Mouse (Mus musculus): Measurements from ENCODE around the gene Zscan20. TPM values are rescaled to one million over a fixed set of nuclear protein-coding genes. Genes with fewer than 3 reads are reported as not detected.
A peak's percentile ranks its signal among the peaks of the same experiment; 100 is the strongest.
"Not testable (repeated sequence)": the region's sequence is repeated elsewhere in the genome, so short reads cannot be mapped to it uniquely, and the experiment has no call there.

Gene Zscan20
- total RNA-seq, 4 experiments from 2014 or later, result 6.2 to 11.9 (median 8.5) TPM

DNA sequence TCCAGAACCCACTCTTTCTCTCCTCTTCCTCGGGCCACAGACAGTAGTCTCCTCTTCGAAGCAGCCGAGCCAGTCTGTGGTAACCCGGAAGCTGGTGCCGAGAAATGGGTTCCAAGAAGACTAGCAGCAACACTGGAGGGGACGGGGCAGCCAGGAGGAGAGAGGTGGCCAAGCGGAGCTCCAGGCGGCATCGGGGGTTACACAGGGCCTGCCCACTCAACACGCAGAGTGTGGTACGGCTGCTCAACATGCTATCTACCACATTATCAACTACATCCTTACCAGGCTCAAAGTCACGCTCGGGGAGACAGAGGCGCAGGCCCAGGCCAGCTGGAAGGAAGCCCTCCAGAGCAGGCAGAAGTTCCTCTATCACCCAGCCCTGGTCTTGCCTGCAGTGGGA, 5.9 kb upstream of the Zscan20 start:
- DNase-seq (ENCODE audit: low spot score in 2 of 2), result no peak

DNA sequence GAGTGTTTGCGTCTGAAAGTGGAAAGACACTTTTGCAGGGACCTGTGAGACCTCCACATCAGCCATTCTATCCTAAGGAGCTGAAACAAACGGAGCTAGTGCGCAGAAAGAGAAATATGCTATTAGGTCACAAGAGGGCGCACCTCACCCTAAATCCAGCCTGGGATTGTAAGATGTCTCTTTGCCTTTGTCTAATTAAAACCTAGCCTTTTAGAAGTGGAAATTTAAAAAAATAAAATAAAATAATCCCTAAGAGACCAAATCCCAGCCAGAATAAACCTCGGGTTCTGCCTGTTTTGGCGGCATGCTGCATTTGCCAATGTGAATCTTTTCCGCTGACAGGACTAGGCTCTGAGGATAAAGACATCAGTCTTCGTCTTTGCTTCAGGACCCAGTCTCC, 3.4 kb upstream of the Zscan20 start:
- DNase-seq (ENCODE audit: low spot score in 2 of 2), result no peak

DNA sequence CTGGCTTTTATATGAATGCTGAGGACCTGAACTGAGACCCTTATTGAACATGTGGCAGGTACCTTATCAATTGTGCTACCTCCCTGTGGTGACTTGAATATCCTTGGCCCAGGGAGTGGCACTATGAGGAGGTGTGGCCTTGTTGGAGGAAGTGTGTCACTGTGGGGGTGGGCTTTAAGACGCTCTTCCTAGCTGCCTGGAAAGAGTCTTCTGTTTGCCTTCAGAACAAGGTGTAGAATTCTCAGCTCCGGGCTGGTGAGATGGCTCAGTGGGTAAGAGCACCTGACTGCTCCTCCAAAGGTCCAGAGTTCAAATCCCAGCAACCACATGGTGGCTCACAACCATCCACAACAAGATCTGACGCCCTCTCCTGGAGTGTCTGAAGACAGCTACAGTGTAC, 1.8 kb upstream of the Zscan20 start:
- DNase-seq (ENCODE audit: low spot score in 2 of 2), result not testable (repeated sequence)

DNA sequence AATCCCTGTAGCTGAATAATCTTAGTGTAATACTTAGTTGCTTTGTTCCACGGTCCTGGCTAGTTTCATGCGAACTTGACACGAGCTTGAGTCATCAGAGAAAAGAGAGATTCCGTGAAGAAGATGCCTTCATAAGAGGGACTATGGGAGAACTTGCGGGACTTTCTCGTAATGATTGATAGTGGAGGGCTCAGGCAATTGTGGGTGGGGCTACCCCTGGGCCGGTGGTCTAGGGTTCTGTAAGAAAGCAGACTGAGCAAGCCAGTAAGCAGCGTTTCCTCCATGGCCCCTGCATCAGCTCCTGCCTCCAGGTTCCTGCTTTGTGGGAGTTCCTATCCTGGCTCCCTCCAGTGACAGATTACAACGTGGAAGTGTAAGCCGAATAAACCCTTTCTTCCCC, 808 bp upstream of the Zscan20 start:
- DNase-seq (ENCODE audit: low spot score in 2 of 2), result no peak

DNA sequence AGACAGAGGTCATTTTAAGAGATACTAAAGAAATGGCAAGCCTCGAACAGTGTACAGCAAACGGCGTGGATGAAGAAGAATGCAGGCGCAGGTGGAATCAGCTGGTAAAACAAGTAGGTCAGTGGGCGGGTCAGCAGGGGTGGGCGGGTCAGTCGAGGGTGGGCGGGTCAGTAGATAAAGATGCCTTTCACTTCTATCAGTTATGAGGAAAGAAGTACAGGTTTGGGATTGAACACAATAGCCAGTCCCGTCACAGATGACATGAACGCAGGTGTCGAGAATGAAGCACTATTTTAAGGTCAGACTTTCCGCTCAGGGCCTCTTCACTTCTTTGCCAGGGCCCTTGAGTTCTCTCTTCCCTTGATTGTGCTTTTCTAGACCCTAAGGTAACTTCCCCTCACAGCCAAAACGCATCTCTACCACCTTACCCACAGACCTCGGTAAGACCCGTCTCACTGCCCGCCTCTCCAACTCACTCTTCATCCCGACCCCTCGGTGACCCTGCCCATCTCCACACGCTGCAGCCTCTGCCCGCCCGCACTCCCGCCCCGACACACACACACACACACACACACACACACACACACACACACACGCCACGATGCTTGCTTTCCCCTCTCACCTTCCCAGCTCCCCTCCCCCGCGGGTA, 498 bp downstream of the Zscan20 start:
- peak in 1 of 2 experiments; percentile 22 for DNase-seq (ENCODE audit: low spot score in 2 of 2)

DNA sequence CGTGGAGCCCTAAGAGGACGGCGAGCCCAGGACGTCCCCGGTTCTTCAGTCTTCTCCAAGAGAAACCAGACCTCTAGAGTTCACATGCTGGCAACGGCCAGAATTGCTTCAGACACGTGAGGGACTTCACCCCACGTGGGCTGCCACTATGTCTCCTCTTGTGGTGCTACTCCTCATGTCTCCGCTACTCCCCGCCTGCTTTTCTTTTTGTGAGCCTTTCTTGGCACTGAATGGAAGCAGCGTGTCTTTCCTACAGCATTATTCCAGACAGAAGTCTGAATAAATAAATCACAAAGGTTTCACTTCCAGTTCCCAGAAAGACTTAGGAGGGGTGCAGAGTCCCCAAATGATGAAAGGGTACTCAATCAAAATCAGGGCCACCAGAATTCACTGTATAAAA, 2.2 kb downstream of the Zscan20 start:
- DNase-seq (ENCODE audit: low spot score in 2 of 2), result peak in 1 of 2 experiments; percentile 38

DNA sequence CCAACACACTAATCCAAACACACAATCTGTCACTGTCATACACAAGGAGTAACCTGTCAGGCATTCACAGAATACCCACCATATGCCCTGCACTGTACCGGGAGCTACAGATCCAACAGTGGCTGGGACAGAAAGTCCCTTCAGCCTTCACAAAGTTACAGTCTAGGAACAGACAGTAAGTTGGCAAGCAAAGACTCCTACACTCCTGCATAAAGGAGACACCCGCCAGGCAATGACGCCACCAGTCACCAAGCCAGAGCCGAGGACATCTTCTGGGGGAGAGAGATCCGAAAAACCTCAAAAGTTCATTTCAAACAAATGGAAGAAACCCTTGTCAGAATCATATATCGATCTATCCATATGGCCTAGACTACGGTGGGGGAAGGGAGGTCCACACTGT, 3.3 kb downstream of the Zscan20 start:
- no peak for DNase-seq (ENCODE audit: low spot score in 2 of 2)

DNA sequence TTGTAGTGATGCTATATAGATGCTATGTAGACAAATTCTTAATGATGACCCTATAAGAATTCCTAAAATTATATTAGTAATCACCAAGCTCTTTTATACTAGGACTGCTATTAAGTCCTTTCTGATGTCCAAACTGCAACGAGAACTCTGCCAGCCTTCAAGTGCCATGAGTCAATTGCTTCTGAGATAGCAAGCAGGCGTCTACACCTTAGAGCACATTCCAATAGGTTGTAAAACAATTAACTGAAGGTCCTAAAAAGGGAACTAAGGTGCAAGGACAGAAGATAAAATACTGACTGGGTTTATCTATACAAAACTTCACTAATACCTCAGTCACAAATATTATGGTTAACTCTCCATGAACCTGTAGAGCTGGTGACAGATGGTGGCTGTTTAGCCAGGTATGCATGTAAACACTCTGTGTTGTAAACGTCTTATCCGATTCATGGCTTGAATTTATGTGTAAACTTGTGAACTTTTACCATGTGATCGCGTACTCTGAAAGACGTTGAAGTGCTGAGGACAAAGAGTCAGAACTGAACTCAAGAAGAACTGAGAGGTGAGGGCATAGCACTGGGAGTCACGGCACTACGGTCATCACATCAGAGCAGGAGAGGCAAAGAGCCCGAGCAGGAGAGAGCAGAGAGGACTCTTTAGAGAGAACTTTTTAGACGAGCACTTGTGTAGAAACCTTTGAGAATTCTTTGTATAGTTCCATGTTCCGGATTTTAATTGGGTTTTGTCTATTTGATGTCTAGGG, 11.9 kb downstream of the Zscan20 start:
- DNase-seq (ENCODE audit: low spot score in 2 of 2), result no peak

DNA sequence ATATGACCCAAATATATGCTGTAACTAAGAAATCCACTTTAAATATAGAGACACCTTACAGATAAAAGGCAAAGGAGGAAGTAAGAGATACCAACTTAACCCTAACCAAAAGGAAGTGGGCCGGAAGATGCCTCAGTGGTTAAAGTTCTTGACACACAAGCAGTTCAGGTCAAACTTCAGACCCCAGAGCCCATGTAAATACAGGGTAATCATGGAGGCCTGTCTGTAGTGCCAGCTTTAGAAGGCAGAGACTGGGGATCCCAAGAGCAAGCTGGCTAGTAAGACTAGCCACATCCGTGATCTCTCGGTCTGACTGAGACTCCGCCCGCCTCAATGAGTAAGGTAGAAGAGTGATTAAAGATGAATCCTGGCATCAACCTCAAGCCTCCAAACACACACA, 15.8 kb downstream of the Zscan20 start:
- no peak for DNase-seq (ENCODE audit: low spot score in 2 of 2)

DNA sequence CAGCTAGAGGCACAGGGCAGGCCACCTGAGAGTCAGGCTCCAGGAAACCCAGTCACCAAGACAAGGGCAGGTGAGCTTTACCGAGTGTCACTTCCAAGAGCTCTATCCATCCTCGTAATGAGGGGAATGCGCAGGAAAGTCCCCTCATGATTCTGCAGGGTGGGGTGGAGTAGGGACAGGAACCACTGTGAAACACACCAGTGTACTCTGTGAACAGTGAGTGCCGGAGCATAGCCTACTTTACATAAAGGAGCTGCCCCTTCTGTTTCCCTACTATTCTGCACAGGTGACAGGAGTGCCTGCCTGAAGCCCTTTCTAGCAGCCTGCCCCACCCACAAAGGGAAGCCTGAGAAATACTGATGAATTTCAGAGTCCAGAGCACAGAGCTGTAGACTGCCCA, 16.6 kb downstream of the Zscan20 start:
- DNase-seq (ENCODE audit: low spot score in 2 of 2), result no peak

DNA sequence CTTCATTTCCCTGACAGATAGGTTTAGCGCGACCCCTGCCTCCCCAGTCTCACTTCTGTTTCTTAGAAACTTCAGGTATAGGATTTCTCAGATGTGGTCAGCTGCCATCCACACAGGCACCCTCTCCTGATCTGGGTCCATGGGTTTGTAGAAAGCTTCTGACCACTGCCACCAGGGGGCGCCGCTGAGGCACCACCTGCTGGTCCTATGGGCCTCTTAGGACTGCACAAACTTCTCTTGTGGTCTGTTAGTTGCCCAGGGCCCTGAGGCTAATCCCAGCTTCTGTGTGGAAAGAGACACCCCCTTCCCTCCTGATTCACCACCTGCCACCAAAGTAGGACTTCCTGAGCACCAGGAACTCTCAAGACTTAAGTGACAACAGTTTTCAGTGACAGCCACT, 30.7 kb downstream of the Zscan20 start:
- no peak for DNase-seq (ENCODE audit: low spot score in 2 of 2)

DNA sequence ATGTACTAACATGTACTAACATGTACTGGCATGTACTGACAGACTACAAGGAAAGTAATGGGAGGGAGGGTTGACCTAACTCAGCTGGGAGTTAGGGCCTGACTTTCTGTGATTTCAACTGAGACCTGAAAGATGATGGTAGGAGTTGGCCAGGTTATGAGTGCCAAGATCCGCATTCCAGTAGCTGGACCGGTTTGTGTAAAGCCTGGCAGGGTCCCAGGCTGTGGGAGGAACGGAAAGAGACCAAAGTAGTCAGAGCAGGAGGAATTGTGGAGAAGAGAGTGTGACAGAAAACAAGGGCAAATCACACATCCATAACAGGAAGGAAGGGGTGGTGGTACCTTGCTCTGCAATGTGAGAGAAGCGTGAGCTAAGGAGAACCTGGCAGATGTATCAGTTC, 34.1 kb downstream of the Zscan20 start:
- no peak for DNase-seq (ENCODE audit: low spot score in 2 of 2)

DNA sequence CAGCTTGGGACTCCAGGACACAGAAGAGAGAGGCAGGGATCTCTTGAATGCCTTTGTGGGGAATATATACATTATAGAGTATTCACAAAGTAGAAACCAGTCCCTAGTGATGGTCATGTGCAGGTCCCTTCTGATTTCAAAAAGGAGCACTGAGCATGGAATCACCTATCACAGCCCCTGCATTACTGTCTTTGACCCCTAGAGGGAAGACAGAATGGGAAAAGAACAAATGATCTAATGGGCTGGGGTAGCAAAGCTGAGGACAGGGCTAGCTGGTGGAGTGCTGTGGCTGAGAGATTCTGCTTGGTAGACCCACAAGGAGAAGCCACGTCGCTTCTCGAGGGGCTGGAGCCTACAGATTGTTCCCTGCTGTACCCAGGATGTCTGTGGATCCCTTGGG, 49.6 kb downstream of the Zscan20 start:
- no peak for DNase-seq (ENCODE audit: low spot score in 2 of 2)

DNA sequence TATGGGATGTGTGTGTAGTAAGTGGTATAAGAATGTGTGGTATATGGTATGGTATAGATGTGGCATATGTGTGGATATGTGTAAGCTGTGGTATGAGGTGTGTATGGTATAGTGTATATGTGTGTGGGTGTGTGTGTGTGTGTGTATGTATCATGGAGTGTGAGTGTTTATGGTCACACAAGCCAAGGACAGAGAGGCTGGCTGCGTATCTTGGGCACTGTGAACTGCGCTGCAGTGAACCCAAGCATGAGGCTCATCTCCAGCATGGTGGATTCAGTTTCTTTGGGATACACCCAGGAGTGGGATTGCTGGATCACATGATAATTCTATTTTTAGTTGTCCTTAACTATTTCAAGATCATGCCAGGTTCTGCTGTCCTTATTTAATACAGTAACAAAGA, 55.7 kb downstream of the Zscan20 start:
- DNase-seq (ENCODE audit: low spot score in 2 of 2), result no peak

DNA sequence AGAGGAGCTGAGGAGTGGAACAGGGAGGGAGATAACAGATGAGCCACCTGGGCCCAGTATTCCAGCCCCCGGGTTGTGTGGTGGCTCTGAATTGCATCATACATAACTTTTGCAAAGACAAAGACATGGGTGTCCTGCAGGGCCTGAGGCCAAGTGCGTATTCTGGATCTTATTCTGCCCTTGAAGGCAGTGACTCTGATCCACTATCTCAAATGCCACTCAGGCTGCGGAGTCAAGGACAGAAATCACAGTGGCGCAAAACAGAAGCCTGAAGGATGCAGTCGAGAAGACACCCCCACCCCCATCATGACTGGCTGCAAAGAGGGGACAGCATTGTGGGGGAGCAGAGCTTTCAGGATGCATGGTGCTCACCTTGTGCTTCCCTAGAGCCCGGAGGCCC, 59.1 kb downstream of the Zscan20 start:
- no peak for DNase-seq (ENCODE audit: low spot score in 2 of 2)

DNA sequence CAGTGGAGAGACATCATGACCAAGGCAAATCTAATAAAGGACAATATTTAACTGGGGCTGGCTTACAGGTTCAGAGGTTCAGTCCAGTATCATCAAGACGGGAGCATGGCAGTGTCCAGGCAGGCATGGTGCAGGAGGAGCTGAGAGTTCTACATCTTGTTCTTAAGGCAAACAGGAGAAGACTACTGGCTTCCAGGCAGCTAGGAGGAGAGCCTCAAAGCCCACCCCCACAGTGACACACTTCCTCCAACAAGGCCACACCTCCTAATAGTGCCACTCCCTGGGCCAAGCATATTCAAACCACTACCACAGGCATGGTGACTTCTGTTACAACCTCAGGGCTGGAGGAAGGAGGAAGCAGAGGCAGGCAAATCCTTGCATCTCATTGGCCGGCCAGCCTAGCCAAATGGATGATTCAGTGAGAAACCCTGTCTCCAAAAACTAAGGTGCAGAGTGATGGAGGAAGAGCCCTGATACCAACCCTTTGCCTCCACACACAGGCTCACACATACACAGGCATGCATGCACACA, 65.9 kb downstream of the Zscan20 start:
- DNase-seq (ENCODE audit: low spot score in 2 of 2), result not testable (repeated sequence)

DNA sequence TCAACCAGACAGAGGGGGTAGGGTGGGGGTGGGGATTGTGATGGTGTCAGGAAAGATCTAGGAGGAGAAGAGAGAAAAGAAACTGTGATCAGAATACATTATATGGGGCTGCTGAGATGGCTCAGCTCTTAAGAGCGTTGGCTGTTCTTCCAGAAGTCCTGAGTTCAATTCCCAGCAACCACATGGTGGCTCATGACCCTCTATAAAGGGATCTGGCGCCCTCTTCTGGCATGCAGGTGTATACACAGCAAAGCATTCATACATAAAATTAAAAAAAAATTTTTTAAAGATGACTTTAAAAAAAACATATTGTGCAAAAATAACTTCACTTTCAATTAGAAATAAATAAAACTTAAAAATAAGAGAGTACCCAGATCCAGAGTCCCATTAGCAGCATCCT, 66.5 kb downstream of the Zscan20 start:
- no peak for DNase-seq (ENCODE audit: low spot score in 2 of 2)

Other genes starting within 250 kb of the Zscan20 start
- 1 to 10 TPM in 3 of 4 experiments, under 1 TPM in 1; 0.99 to 3.1 (median 2.0) TPM for gene Tlr12, start 8.5 kb upstream of the Zscan20 start, total RNA-seq (2022)
- gene Phc2, start 44.6 kb upstream of the Zscan20 start, total RNA-seq (2022), result 10 to 100 TPM; 88.6 to 92.0 (median 90.0) TPM
- gene A3galt2, start 145.3 kb upstream of the Zscan20 start, total RNA-seq (2022), result under 1 TPM; 0.09 to 0.39 (median 0.27) TPM
- gene Zfp362, start 195.9 kb upstream of the Zscan20 start, total RNA-seq (2022), result 10 to 100 TPM; 27.1 to 32.9 (median 30.1) TPM

All from left cerebral cortex, adult 8-10 months (tissue).